Mouse (Mus musculus) cerebellum, adult 2 months (tissue): ENCODE measurements around the gene Hectd2. TPM values are rescaled to one million over a fixed set of nuclear protein-coding genes. Genes with fewer than 3 reads are reported as not detected.

Experiments used
- DNase-seq, 2 experiments: peaks; one replicate each; pipeline ENCODE4 v3.0.0; 2021
- H3K27ac ChIP-seq: fragments of 200-500 bp; 2 replicates; pipeline ENCODE4 v1.5.1; 2012; ENCODE audit warnings: low read length, control low read depth, inconsistent platforms; ENCODE audit not compliant: insufficient read depth
- H3K27me3 ChIP-seq: fragments of 200-500 bp; 2 replicates; pipeline ENCODE4 v1.6.1; 2012; ENCODE audit warnings: inconsistent platforms, mild to moderate bottlenecking, low read length, moderate library complexity; ENCODE audit not compliant: control insufficient read depth, insufficient read depth
- H3K4me1 ChIP-seq: fragments of 200-500 bp; 2 replicates; pipeline ENCODE4 v1.6.1; 2011; ENCODE audit warnings: low read length; ENCODE audit not compliant: control insufficient read depth, insufficient read depth
- H3K4me3 ChIP-seq: fragments of 200-500 bp; replicated peaks from 2 replicates; pipeline ENCODE3; 2011; ENCODE audit warnings: mild to moderate bottlenecking, low read depth, low read length, control low read depth; ENCODE audit not compliant: insufficient read depth
- CTCF ChIP-seq: fragments of 200-500 bp; IDR thresholded peaks from 2 replicates; pipeline ENCODE4 v1.5.1; 2011; ENCODE audit warnings: low read depth, mild to moderate bottlenecking, control low read depth, low read length, moderate library complexity, borderline replicate concordance; ENCODE audit not compliant: insufficient read depth
- POLR2A ChIP-seq: fragments of 200-500 bp; IDR thresholded peaks from 2 replicates; pipeline ENCODE4 v1.6.1; 2011; ENCODE audit warnings: low read length, control low read depth, borderline replicate concordance; ENCODE audit not compliant: insufficient read depth
- WGBS: fragments of 180-500 bp; shearing (Covaris S2); methylation state at CpG from one replicate; pipeline ENCODE4 v1.1.7; 2018; 5-methylcytosine and 5-hydroxymethylcytosine counted together
- polyA plus RNA-seq: library from polyadenylated mRNA; depleted of rRNA; stranded (reverse); fragments of >200 nt; gene quantifications from 2 replicates; pipeline ENCODE4 v1.2.3, GENCODE M21; 2012; rRNA removed

Hectd2 gene
- polyA plus RNA-seq: 8.6 and 10.1 TPM in 2 replicates

DNA sequence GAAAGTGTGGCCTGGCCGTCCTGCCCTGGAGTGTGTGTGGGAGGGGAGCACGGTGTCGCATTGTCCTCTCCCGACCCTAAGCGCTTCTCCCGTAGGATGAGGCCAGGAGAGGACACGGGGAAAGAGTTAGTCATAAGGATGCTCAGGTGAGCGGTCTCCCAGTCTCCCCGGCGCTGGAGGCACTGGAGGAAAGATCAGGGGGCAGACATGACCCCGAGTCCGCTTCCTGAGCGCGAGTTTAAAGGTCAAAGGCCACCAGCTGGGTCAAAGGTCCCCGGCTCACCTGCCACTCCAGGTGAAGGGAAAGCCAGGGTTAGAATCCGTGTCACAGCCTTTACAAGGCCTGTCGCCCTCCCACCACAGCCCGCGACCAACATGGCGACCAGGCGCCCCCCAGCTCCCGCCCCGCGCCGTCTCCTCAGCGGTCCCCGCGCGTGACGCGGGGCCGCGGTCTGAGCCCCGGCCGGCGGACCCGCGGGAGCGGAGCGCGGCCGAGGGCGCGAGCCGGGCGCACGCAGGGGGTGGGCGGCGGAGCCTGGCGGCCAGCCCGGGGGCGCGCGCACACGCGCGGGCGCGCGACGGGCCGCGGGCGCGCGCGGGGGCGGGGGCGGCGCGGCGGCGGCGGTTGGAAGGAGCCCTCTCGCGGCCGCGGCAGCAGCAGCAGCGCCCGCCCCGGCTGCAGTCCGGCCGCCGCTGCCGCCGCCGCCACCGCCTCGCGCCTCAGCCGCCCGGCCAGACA lies at the start of gene Hectd2:
Hectd2 (plus strand) TSS at position 594 of the 739 bp plus-strand sequence.
- H3K4me1 ChIP-seq: no peaks in the 10 kb centered on the region
- WGBS: 7% methylated on average over 73 of the region's 92 CpGs
- peak within 1 kb of the TSS; percentile 93 for H3K27ac ChIP-seq
- peak within 1 kb of the TSS; percentile 72 for H3K4me3 ChIP-seq
- TF ChIP-seq CTCF (no peak), POLR2A (peak; percentile 9; the same call in 1 of the 2 replicates)
- no peaks in the 10 kb centered on the region for H3K27me3 ChIP-seq
- DNase-seq: peak; percentile 80 to 84

DNA sequence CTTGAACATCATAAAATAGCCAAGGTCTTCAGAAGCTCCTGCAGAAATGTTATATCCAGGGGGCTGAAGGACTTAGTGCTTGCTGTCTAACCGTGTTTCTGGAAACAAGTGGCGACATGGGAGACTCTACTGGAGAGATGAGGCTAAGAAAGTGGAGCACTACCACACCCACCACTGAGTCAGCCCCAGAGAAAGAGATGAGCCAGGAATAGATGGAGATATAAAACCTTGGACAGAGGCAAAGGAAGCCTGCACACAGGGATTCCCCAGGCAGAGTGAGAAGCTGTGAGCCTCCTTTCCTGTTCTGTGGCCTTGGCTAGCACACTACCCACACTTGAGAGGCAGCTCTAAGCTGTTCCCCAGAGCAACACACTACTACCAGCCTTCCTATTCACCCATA lies 49.7 kb upstream of the Hectd2 start:
- 92% methylated on average over 2 of the region's 2 CpGs for WGBS
- TF ChIP-seq CTCF (no peak), POLR2A (no peak)
- DNase-seq: no peak

DNA sequence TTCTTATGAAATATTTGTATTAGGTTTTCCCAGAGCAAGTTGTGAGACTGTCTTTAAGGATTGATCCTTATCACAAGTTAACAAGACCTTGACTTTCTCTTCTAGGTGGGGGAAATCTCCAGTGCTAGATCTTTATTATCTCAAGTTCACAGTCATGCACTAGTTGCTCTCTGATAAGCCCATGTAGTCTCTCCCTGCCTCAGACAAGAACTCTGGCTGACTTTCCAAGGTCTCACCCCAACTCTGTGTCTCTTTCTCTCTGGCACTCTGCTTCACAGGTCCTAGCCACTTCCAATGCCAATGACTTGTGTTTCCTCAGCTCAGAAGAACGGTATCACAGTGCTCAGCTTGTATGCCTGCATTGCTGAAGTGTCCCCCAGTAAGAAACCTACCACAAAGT lies 43.1 kb upstream of the Hectd2 start:
- no peak overlapping the region for H3K27ac ChIP-seq
- no peak for TF ChIP-seq POLR2A
- WGBS: 87% methylated on average over 1 of the region's 1 CpGs
- no peaks in the 10 kb centered on the region for H3K4me1 ChIP-seq
- H3K4me3 ChIP-seq: no peak overlapping the region
- H3K27me3 ChIP-seq: no peaks in the 10 kb centered on the region
- DNase-seq: no peak

More for the DNA sequence above, 49.7 kb upstream of the Hectd2 start:
- H3K27ac ChIP-seq: no peak overlapping the region
- no peaks in the 10 kb centered on the region for H3K4me1 ChIP-seq
- H3K27me3 ChIP-seq: no peaks in the 10 kb centered on the region
- no peak overlapping the region for H3K4me3 ChIP-seq

DNA sequence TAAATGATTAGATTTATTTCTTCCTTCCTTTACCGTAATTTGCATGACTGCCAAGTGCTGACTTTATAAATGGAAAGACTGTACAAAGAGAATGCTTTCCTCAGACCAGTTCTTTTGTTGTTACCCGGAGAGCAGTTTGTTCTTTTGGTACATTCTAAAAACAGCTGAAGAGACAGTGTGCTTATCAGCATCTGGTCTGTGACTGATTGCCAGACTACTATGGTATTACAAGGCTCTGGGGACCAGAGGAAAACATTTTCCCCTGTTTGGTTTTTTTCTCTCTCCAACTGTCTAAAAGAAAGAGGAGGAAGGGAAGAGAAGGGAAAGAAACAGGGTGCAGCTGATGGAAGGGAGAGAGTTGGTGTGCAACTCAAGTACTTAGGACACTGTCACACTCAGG lies 36.0 kb upstream of the Hectd2 start:
- no peak for DNase-seq
- TF ChIP-seq POLR2A (no peak), CTCF (no peak)
- Histone ChIP-seq H3K27me3 (no peaks in the 10 kb centered on the region), H3K4me1 (no peaks in the 10 kb centered on the region), H3K4me3 (no peak overlapping the region), H3K27ac (no peak overlapping the region)
- 45% methylated on average over 2 of the region's 2 CpGs for WGBS

DNA sequence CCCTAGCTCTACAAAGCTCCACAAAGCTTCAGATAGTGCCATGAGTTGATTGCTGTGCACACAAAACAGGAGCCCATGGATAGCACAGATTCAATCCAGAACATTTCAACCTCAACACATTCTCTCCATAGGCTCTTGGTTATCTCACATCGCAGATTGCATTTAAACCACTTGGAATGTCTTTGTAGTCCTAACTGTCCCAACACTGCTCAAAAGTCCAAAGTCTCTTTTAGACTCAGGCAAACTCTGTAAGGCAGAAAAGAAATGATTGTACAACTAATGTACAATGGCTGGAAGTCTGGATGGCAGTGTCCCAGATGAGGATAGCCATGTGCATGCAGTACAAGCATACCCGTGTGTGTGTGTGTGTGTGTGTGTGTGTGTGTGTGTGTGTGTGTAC lies 32.9 kb upstream of the Hectd2 start:
- no peak overlapping the region for H3K4me3 ChIP-seq
- WGBS: 86% methylated on average over 2 of the region's 2 CpGs
- no peaks in the 10 kb centered on the region for H3K4me1 ChIP-seq
- H3K27ac ChIP-seq: no peak overlapping the region
- H3K27me3 ChIP-seq: no peaks in the 10 kb centered on the region
- TF ChIP-seq POLR2A: no peak
- no peak for TF ChIP-seq CTCF
- no peak for DNase-seq

DNA sequence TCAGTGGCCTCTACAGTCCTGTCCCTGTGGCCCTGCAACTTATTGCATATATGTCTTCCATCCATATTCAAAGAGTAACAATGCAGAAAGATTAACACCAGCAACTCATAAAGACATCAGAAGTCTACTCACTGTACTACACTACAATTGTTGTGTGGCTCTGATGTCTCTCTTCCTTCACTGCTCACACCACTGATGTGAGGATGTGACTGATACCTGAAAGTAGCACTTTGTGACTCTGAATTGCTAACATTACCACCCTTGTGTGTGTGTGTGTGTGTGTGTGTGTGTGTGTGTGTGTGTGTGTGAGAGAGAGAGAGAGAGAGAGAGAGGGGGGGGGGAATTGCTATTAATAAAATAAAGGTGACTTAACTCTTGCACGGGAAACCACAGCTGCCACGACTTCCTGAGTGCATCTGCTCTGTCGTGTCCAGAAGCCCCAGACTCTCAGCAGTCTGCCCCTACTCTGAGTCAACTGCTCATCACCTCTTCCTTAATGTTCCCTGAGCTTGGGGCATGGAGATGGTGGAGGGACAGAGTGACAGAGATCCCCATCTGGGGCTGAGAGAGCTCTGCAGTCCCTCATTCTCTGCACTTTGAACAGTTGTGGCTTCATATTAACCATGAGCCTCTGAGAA lies 31.8 kb upstream of the Hectd2 start:
- Histone ChIP-seq H3K27ac (no peak overlapping the region), H3K4me1 (no peaks in the 10 kb centered on the region)
- 68% methylated on average over 3 of the region's 3 CpGs for WGBS

DNA sequence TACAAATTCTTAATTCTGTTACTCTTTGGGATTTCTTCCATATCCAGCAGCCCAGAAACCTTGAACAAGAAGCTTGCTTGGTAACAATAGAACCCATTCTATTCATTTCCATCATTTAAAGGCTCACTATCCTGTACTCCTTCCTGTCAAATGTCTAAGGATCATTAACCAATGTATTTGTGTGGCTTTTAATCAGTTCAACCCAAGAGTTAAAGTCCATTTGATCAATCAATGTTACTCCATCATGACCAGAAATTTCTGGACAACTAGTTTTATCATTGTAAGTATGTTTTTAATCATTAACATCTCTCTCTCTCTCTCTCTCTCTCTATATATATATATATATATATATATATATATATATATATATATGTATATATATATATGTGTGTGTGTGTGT lies 29.4 kb upstream of the Hectd2 start:
- Histone ChIP-seq H3K4me1 (no peaks in the 10 kb centered on the region), H3K27me3 (no peaks in the 10 kb centered on the region), H3K27ac (no peak overlapping the region), H3K4me3 (no peak overlapping the region)
- no peak for TF ChIP-seq CTCF
- no peak for DNase-seq

More for the DNA sequence above, 31.8 kb upstream of the Hectd2 start:
- Histone ChIP-seq H3K27me3 (no peaks in the 10 kb centered on the region), H3K4me3 (no peak overlapping the region)
- TF ChIP-seq POLR2A (no peak), CTCF (no peak)
- DNase-seq: no peak

DNA sequence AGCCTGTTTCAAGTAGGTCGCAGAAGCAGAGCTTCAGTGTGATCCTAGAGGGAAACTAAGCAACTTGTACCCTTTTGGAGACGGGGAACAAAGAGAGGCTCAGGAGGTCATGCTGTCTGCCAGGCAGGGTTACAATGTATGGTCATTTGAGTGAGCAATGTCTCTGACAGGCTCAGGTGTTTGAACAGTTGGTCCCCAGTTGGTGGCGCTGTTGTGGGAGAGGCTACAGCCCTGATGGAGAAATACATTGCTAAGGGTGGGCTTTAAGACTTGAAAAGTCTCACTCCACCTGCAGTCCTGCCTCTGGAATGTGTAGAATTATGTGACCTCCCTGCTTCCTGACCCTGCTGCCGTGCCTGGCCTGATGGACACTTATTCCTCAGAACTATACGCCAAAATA lies 21.4 kb upstream of the Hectd2 start:
- WGBS: 78% methylated on average over 5 of the region's 5 CpGs
- no peak for DNase-seq
- H3K27ac ChIP-seq: no peak overlapping the region
- H3K4me1 ChIP-seq: no peaks in the 10 kb centered on the region; the same call in 1 of the 2 replicates
- TF ChIP-seq CTCF (peak; percentile 47; the same call in 1 of the 2 replicates), POLR2A (no peak)
- no peaks in the 10 kb centered on the region for H3K27me3 ChIP-seq
- H3K4me3 ChIP-seq: no peak overlapping the region
